Mouse (Mus musculus) hindbrain, embryonic 14.5 days (tissue): ENCODE measurements around the gene Vgf. TPM values are rescaled to one million over a fixed set of nuclear protein-coding genes. Genes with fewer than 3 reads are reported as not detected.

ENCODE experiments used
- ATAC-seq: fragments of 200-750 bp; cut with Nextera tagmentation; 2 replicates; pipeline ENCODE4 v1.8.0; 2017; ENCODE audit warnings: moderate number of reproducible peaks, mild to moderate bottlenecking, moderate TSS enrichment, moderate library complexity; ENCODE audit not compliant: low FRiP score
- DNase-seq: peaks from one replicate; pipeline ENCODE4 v3.0.0-alpha.2; 2015; ENCODE audit warnings: low spot score
- H3K27ac ChIP-seq: fragments of 300-500 bp; sonication (generic); 2 replicates; pipeline ENCODE4 v1.5.1; 2014; ENCODE audit warnings: mild to moderate bottlenecking, moderate library complexity
- H3K27me3 ChIP-seq: fragments of 300-500 bp; sonication (generic); 2 replicates; pipeline ENCODE4 v1.6.1; 2014; ENCODE audit warnings: mild to moderate bottlenecking, low read length, mixed read lengths; ENCODE audit not compliant: control insufficient read depth, insufficient read depth
- H3K36me3 ChIP-seq: fragments of 300-500 bp; sonication (generic); replicated peaks from 2 replicates; pipeline ENCODE4 v1.6.1; 2014; ENCODE audit not compliant: control insufficient read depth, insufficient read depth
- H3K4me1 ChIP-seq: fragments of 300-500 bp; sonication (generic); replicated peaks from 2 replicates; pipeline ENCODE4 v1.6.1; 2014; ENCODE audit warnings: antibody characterized with exemption, low read length, mixed read lengths; ENCODE audit not compliant: control insufficient read depth, insufficient read depth
- H3K4me2 ChIP-seq: fragments of 300-500 bp; sonication (generic); replicated peaks from 2 replicates; pipeline ENCODE4 v1.6.1; 2014; ENCODE audit warnings: mild to moderate bottlenecking, moderate library complexity
- H3K4me3 ChIP-seq: fragments of 300-500 bp; sonication (generic); replicated peaks from 2 replicates; pipeline ENCODE4 v1.5.1; 2014; ENCODE audit warnings: mild to moderate bottlenecking, low read length
- H3K9ac ChIP-seq: fragments of 300-500 bp; sonication (generic); 2 replicates; pipeline ENCODE4 v1.6.1; 2014
- H3K9me3 ChIP-seq: fragments of 300-500 bp; sonication (generic); 2 replicates; pipeline ENCODE4 v1.6.1; 2016; ENCODE audit warnings: low read length; ENCODE audit not compliant: control insufficient read depth
- WGBS: fragments of 180-500 bp; shearing (Covaris S2); extraction: QIAGEN DNeasy Blood & Tissue Kit; methylation state at CpG from one replicate; pipeline ENCODE4 v1.1.7; 2014; 5-methylcytosine and 5-hydroxymethylcytosine counted together
- microRNA counts: library from miRNA; unstranded; fragments of <30 nt; microRNA quantifications from one replicate; lab custom pipeline; 2016
- microRNA-seq: library from miRNA; unstranded; fragments of <30 nt; microRNA quantifications from one replicate; pipeline ENCODE4, GENCODE M21; 2016
- polyA plus RNA-seq: library from polyadenylated mRNA; unstranded; fragments of >200 nt; fragmentation: Nextera tagmentation; extraction: Ambion mirVana; gene quantifications from 2 replicates; pipeline ENCODE4 v1.2.1, GENCODE M21; 2014

The Vgf gene
- polyA plus RNA-seq, 1 experiment from 2014 or later: 7.0 TPM

DNA sequence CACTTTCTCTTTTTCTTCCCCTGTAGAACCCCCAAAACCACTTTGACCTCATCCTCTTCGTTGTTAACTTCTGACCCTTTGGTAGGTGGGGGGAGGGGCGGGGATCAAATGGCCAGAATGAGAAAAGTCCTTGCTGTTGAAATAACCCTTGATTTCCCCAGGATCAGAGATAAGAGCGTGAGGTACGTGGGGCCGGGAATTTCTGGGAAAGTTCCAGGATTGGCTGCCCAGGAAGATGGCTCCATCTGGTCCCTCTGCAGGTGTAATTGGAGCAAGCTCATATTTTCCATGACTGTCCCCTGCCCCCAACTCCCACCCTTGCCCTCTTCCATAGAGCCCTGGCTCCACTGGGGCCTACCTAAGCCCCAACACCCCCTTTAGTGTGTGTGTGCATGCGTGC lies 49.5 kb downstream of the Vgf start:
- no peak overlapping the region for H3K4me2 ChIP-seq
- 79% methylated on average over 6 of the region's 6 CpGs for WGBS
- DNase-seq: no peak
- no peak overlapping the region for H3K4me3 ChIP-seq
- no peaks in the 10 kb centered on the region for H3K36me3 ChIP-seq
- no peak overlapping the region for H3K27ac ChIP-seq
- ATAC-seq: no peak
- H3K27me3 ChIP-seq: no peaks in the 10 kb centered on the region
- 0 out of 2 replicates have a peak, but pooled peaks cover 4% of the 10 kb centered on the region for H3K4me1 ChIP-seq
- no peaks in the 10 kb centered on the region for H3K9me3 ChIP-seq
- H3K9ac ChIP-seq: no peak overlapping the region

DNA sequence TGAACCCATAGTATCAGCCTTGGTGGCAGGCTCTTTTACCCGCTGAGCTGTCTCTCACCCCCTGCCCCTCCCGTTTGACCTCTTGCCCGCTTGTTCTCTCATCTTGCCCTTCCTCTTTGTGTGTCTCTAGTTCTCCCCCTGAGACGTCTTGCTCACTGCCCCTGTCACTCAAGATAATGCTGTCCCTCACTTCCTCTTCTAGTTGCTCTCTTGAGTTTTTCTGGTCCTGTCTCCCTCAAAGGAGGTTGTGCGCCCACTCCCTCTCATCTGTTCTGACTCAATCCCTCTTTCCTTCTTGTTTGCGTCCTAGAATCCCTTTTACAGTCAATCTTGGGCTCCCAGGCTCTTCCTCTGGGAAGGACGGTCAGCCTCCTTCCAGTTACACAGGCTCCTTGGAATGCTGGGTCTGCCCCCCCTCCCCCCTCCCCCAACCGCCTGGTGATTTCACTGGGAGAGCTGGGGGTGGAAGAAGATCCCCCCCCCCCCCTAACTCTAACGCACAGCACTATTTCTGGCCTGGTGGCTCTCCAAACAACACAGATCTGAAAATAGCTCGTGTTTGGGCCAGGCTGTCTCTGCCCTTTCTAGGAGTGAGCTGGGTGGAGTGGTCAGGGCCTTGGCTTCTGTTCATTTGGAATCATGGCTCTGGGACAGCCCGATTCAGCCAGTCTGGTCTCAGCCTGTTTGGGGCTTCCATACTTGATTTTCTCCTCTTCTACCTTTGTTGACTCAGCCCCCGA lies 50.2 kb downstream of the Vgf start:
- WGBS: 42% methylated on average over 12 of the region's 12 CpGs
- H3K4me3 ChIP-seq: no peak overlapping the region
- no peak overlapping the region for H3K27ac ChIP-seq
- H3K4me2 ChIP-seq: no peak overlapping the region
- 0 out of 2 replicates have a peak, but pooled peaks cover 4% of the 10 kb centered on the region for H3K4me1 ChIP-seq
- ATAC-seq (no peak), DNase-seq (no peak)
- no peaks in the 10 kb centered on the region for H3K27me3 ChIP-seq
- H3K9ac ChIP-seq: no peak overlapping the region
- no peaks in the 10 kb centered on the region for H3K36me3 ChIP-seq
- H3K9me3 ChIP-seq: no peaks in the 10 kb centered on the region

DNA sequence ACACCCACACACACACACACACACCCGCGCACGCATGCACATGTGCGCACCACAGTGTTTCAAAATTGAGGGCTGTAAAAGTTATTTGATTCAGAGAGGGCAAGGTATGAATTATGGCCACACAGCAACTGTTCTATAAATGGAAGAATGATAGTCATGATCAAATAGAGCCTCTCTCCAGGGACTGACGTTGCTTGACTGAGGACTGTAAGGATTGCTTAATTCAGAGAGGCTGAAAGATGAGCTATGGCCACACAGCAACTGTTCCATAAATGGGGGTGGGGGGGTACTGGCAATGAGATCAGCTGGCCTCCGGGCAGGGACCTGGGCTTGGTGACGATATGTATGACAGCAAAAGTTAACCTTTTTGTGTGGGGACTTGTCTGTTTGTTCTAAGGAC lies 51.0 kb downstream of the Vgf start:
- Histone ChIP-seq H3K9me3 (no peaks in the 10 kb centered on the region), H3K4me2 (no peak overlapping the region), H3K4me3 (no peak overlapping the region), H3K36me3 (no peaks in the 10 kb centered on the region), H3K4me1 (0 out of 2 replicates have a peak, but pooled peaks cover 4% of the 10 kb centered on the region), H3K9ac (no peak overlapping the region), H3K27me3 (no peaks in the 10 kb centered on the region), H3K27ac (no peak overlapping the region)
- WGBS: 89% methylated on average over 7 of the region's 7 CpGs
- ATAC-seq (no peak), DNase-seq (no peak)

DNA sequence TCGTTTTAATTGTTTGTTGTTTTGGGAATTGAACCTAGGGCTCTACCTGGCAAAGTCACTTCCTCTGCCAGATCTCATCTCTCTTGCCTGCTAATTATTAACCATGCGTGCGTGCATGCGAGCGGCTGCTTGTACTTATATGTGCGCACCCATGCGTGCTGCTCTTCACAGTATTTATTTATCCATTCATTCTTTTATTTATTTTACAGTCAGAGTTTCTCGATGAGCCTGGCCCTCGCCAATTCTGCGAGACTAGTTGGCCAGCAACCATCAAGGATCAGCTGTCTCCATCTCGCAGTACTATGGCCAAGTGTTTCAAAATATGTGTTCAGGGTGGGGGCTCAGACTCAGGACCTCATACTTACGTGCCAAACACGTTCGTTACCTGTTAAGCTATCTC lies 51.8 kb downstream of the Vgf start:
- WGBS: 89% methylated on average over 14 of the region's 14 CpGs
- Histone ChIP-seq H3K9ac (no peak overlapping the region), H3K36me3 (no peaks in the 10 kb centered on the region), H3K9me3 (no peaks in the 10 kb centered on the region), H3K4me1 (no peaks in the 10 kb centered on the region), H3K27me3 (no peaks in the 10 kb centered on the region), H3K27ac (no peak overlapping the region), H3K4me3 (no peak overlapping the region), H3K4me2 (no peak overlapping the region)
- DNase-seq (no peak), ATAC-seq (no peak)

DNA sequence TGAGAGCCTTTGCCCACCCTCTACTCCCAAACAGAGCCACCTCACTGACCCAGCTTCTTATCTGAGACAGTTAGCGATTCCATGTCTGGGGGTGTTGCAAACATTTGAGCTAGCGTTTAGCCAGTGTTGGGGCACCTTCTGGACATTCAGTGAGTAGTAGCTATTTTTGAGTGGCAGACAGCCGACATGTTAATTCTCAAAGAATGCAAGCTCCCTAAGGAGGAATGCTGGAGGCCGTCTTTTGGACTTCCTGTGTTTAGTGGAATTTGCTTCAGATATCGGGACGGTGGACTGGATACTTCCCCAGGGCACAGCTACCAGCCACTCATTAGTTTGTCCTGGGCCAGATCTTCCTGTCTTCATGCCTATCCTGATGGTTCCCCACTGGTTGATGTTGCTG lies 52.4 kb downstream of the Vgf start:
- Histone ChIP-seq H3K9me3 (no peaks in the 10 kb centered on the region), H3K4me2 (no peak overlapping the region), H3K27ac (no peak overlapping the region), H3K4me3 (no peak overlapping the region), H3K27me3 (no peaks in the 10 kb centered on the region), H3K9ac (no peak overlapping the region), H3K36me3 (no peaks in the 10 kb centered on the region), H3K4me1 (no peaks in the 10 kb centered on the region)
- no peak for DNase-seq
- no peak for ATAC-seq
- 70% methylated on average over 6 of the region's 6 CpGs for WGBS

DNA sequence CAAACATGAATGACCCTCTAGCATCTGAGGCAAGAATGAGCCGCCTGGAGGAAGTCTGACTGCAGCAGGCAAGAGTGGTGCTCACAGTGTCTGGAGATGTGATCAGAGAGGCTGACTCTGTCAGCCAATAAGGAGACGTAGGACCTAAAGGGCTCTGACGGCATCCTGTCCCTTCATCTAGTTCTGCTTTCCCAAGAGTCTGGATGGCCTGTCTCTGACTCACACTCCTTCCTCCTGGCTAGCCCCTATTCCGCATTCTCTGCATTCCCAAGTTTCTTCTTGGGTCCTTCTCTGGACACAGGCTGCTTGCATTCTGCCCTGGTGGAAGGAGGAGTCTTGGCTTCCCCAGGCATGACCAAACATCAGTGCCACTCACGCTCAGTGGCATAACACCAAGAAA lies 53.7 kb downstream of the Vgf start:
- H3K4me2 ChIP-seq: no peak overlapping the region
- no peak overlapping the region for H3K9ac ChIP-seq
- H3K4me1 ChIP-seq: no peaks in the 10 kb centered on the region
- no peaks in the 10 kb centered on the region for H3K9me3 ChIP-seq
- 72% methylated on average over 5 of the region's 5 CpGs for WGBS
- no peaks in the 10 kb centered on the region for H3K27me3 ChIP-seq
- no peak overlapping the region for H3K4me3 ChIP-seq
- H3K36me3 ChIP-seq: no peaks in the 10 kb centered on the region
- ATAC-seq (no peak), DNase-seq (no peak)
- no peak overlapping the region for H3K27ac ChIP-seq

MicroRNA genes within 50 kb of the gene (microRNA counts, 519-probe panel; counts per million panel counts)
- not detected for microRNA mmu-miR-702 (lab: Ali Mortazavi, UCI)

Small RNA genes within 50 kb of the gene (microRNA-seq; reads per million reads assigned to microRNA genes)
- 78.1 reads per million, percentile 49 among the genes with 10 or more reads in this experiment for gene Mir702

Other genes with a start within 250 kb of the Vgf start
- 21.7 and 27.5 TPM in 2 replicates for gene Col26a1, start 143.2 kb upstream of the Vgf start, polyA plus RNA-seq
- 118 and 133 TPM in 2 replicates for gene Ift22, start 118.2 kb upstream of the Vgf start, polyA plus RNA-seq
- gene Fis1, start 73.1 kb upstream of the Vgf start, polyA plus RNA-seq: 391 and 425 TPM in 2 replicates
- gene Cldn15, start 59.8 kb upstream of the Vgf start, polyA plus RNA-seq: 0.13 TPM in 1 of 2 replicates, not detected in the other
- gene Plod3, start 39.4 kb upstream of the Vgf start, polyA plus RNA-seq: 30.1 and 30.7 TPM in 2 replicates
- 116 and 121 TPM in 2 replicates for gene Znhit1, start 38.4 kb upstream of the Vgf start, polyA plus RNA-seq
- gene Ap1s1, start 19.7 kb downstream of the Vgf start, polyA plus RNA-seq: 192 and 201 TPM in 2 replicates
- 0.25 TPM in 2 replicates for gene Serpine1, start 45.9 kb downstream of the Vgf start, polyA plus RNA-seq
- 3.3 and 3.9 TPM in 2 replicates for gene Trim56, start 89.8 kb downstream of the Vgf start, polyA plus RNA-seq
- gene Muc3, start 122.9 kb downstream of the Vgf start, polyA plus RNA-seq: not detected in 2 replicates
- 0.09 and 0.43 TPM in 2 replicates for gene Muc3a, start 186.0 kb downstream of the Vgf start, polyA plus RNA-seq